Mouse (Mus musculus): ENCODE data around the gene Slc25a34.

- TF ChIP-seq CTCF (IDR thresholded peaks at IDR 0.05; ENCODE audit: extremely low read depth, insufficient read length, insufficient replicate concordance, low read depth, low read length) (no peak), POLR2A (IDR thresholded peaks at IDR 0.05; ENCODE audit: low read depth, low read length) (no peak)
Measured at GRCm38 (mm10) chr4:141570004-141570403, 53.6 kb downstream of the Slc25a34 start.

Data from small intestine, adult 2 months (tissue).